Mouse (Mus musculus) layer of hippocampus, postnatal 25 days (tissue): ENCODE data around the gene Mcm3. TPM values are rescaled to one million over a fixed set of nuclear protein-coding genes. Genes with fewer than 3 reads are reported as not detected.
A peak's percentile ranks its signal among the peaks of the same experiment; 100 is the strongest.

Experiments used
- DNase-seq, 2 experiments: peaks; one replicate each; pipeline ENCODE4 v3.0.0; 2022; ENCODE audit warnings: mixed read lengths in 2 of 2, low spot score in 1 of 2; ENCODE audit errors: extremely low spot score in 1 of 2
- total RNA-seq, 2 experiments: library from RNA; stranded (reverse); gene quantifications; 2 replicates each; pipeline ENCODE4 v1.2.3; 2021

The Mcm3 gene
- total RNA-seq = 1 to 10 TPM; 3.9 to 4.2 TPM

DNA sequence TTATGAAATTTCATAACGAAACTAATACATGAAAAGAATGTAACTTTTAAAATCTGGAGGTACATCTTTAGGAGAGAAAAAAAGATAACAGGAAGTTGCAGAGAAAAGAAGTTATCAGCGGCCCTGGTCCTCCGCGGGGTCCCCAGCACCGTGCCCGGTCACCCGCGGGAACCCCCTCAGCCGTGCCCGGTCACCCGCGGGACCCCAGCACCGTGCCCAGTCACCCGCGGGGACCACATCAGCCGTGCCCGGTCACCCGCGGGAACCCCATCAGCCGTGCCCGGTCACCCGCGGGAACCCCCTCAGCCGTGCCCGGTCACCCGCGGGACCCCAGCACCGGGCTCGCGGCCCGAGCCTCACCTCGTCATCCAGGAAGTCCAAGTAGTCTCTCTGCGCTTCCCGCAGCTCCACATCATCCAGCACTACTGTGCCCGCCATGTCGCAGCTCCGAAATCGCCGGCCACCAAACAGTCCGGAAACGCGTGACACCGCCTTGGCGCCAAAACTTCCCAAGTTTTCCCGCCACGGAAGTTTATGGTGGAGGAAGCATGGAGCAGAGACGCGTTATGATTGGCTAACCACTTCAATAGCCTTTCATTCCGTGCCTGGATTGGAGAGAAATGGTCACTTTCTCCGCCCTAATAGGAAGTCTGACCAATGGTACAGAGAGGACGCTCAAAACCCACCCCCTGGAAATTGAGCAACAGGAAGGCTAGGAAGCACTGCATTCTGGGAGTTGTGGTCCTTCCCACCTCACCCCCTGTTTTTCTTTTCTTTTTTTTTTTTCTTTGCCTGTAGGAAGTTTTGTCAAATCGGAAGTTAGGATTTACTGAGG is at the start of gene Mcm3:
Mcm3 (minus strand) TSS at position 542 of the 835 bp plus-strand sequence.
- DNase-seq = peak; percentile 48 to 65

- no peak for DNase-seq
Observed at GRCm38 (mm10) chr1:20868036-20868435, 47.9 kb upstream of the Mcm3 start.

GRCm38 (mm10) chr1:20867241-20867902 is 47.3 kb upstream of the Mcm3 start:
- no peak for DNase-seq

GRCm38 (mm10) chr1:20863452-20864172 is 43.5 kb upstream of the Mcm3 start:
- no peak for DNase-seq

DNA sequence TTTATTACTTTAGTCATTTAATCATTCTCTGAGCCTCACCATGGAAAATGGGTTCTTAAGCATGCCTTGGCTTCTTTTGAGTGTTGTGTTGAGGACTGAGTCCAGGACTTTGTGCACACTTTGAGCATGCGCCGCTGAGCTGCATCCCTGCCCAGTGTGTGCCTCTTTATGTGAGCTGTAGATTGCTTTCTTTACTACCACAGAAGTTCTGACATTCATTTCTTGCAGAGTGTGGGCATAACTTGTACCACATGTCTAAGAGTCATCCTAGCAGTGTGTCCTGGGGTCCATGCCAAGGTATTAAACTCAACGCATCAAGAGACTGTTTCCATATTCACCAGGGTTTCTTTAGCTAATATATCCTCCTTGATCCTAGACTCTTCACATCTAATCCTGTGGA is 41.8 kb upstream of the Mcm3 start:
- DNase-seq = no peak

- DNase-seq = no peak
Observed at GRCm38 (mm10) chr1:20860775-20861174, 40.7 kb upstream of the Mcm3 start.

- no peak for DNase-seq
Observed at GRCm38 (mm10) chr1:20856924-20857902, 37.1 kb upstream of the Mcm3 start.

DNA sequence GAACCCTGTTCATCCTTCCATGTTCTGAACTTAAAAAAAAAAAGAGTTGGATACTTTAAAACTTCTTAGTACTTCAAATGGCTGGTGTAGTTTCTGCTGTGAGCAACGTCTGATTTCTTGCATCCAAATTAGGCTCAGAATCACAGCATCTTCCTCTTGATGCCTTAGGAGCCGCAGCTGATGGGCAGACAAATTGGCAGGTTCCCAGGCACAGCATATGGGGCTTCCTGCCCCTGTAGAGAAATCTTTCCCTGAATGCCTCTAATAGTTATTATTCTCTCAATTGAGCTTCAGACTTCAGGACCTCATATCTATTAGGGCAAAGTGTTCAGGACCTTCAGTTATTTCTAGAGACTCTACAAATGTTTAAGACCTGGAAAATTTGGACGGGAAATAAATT is 19.8 kb upstream of the Mcm3 start:
- DNase-seq = peak in 1 of 2 experiments; percentile 19

- DNase-seq = no peak
Observed at GRCm38 (mm10) chr1:20836551-20837125, 16.5 kb upstream of the Mcm3 start.

- no peak for DNase-seq
Observed at GRCm38 (mm10) chr1:20833141-20833511, 13.0 kb upstream of the Mcm3 start.

DNA sequence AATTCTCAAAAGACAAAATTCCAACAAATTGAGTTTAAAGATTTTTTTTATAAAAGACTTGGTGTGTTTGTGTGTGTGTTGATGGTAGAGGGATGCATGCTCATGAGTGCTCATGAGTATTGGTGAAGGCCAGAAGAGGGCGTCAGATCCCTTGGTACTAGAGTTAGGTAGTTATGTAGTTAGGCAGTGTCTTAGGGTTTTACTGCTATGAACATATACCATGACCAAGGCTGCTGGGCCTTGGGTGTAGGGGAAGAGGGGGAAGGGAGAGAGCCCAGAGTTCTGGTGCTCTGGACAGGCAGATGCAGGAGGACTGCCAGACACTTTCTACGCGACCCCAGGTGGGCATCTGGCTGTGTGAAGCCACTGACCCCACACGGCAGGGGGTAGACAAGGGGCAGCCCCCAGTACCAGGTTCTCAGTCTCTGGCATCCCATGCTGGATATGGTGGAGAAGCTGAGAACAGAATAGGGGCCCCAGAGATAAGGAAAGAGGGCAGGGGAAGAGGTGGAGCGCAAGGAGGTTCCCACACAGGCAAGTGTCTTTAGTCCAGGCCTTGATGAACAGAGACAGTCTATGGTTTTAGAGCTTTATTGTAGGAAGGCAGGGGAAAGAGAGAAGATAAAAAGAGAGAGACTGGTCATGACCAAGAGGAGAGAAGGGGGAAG is 12.5 kb upstream of the Mcm3 start:
- no peak for DNase-seq

DNA sequence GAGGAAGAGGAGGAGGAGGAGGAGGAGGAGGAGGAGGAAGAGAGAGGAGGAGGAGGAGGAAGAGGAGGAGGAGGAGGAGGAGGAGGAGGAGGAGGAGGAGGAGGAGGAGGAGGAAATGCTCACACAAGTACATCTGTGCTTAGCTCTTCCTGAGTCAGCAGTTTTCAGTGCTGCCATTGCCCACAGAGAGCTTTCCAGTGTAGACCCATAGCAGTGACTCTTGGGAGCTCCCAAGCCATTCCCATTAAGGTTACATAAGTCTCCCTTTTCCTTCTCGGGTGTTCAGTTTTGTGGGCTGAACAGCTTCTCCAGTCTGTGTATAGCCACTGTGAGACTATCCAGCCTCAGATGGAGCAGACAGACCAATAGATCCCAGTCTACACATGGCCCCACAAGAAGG is 10.4 kb upstream of the Mcm3 start:
- no peak for DNase-seq

- DNase-seq = no peak
Observed at GRCm38 (mm10) chr1:20828061-20828460, 7.9 kb upstream of the Mcm3 start.

GRCm38 (mm10) chr1:20825036-20825435 is 4.9 kb upstream of the Mcm3 start:
- DNase-seq = no peak

- DNase-seq = no peak
Observed at GRCm38 (mm10) chr1:20823906-20824305, 3.8 kb upstream of the Mcm3 start.

DNA sequence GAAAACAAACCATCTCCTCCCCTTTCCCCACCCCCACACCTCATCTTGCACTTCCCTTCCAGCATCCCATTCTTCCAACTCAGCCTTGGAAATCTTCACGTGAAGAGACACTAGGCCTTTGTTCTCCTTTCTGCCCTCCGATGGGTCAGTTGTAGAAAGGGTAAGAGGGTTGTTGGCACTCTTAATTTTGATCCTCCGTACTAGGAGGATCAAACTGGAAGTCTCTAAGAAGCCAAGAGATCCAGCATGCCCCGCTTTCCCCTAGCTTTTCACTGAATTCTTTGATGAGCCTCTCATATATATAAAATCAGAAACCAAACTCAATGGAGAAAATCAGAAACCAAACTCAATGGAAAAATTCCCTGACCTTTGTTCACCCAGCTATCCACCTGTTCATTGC is 3.4 kb upstream of the Mcm3 start:
- DNase-seq = no peak

- DNase-seq = no peak
Observed at GRCm38 (mm10) chr1:20820959-20821358, 847 bp upstream of the Mcm3 start.

DNA sequence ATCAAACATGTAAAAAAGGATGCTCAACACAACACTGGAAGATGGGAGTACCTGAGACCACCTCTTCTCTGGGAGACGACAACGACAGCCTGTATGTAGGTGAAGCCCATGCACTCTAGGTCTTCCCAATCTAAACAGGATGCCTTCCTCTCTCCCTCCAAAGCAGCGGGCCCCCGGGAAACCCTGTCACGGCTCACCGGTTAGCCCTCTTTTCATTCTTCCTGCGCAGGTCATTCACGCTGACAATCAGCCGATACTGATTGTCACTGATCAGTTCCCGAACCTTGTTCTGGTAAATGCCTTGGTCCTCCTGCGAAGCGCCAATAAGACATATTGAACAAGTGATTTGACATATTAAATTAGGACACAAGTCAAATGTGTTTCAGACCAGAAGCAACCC is 2.5 kb downstream of the Mcm3 start:
- DNase-seq = no peak

DNA sequence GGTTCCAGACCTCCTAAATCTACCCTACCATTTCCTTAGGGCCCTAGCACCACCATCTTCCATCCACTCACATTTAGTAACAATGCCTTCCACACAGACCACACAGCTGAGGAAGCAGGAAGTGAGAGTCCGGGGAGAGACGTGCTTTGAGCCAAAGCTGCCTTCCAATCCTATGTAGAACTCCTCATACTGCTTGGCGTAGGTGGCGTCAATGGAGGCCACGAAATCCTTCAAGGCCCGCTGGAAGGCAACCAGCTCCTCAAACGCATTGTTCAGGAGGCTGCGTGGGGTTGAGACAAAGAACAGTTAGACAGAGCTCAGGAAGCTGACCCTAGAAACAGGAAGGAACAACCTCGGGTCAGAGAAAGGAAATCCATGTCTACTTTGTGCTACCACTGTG is 2.9 kb downstream of the Mcm3 start:
- DNase-seq = no peak
